ENCODE assay signal across 18 mouse cellular contexts in the genomic region with DNA sequence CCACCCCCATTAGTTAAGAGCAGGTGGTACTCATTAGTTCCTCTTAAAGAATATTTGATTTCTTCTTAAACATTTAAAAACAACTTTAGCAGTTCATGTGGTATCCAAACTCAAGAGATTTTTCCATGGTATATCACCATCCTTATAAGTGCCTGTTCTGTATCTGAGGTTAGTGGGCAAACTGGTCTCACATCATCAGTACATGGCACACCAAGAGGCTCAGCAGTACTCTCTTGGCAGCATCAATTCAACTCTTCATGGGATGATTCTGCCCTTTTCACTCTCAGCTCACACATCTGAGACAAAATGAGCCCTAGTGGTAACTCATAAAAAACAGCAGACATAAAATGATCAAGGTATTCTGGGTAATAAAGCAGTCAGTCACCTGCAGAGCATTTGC.
A peak's percentile ranks its signal among the peaks of the same experiment; 100 is the strongest.
DNase-seq lines count a peak whose midpoint lies in the region; ATAC-seq lines count a peak whose summit lies in the region.
"Had no signal": no experiment of that assay in that cellular context is flagged by ENCODE, and none has a peak within 500 bp of the region (broad histone marks: within the 10 kb centered on the region; RNA-seq: fewer than 3 reads in every experiment).

No protein-coding gene starts in this region.

- H3K36me3 ChIP-seq in kidney, embryonic 15.5 days = no peaks in the 10 kb centered on the region
- H3K36me3 ChIP-seq in neural tube, embryonic 14.5 days (ENCODE audit: control insufficient read depth, insufficient read depth, low read length) = no peaks in the 10 kb centered on the region
- H3K36me3 ChIP-seq in neural tube, embryonic 15.5 days = no peaks in the 10 kb centered on the region
- H3K36me3 ChIP-seq: forebrain, embryonic 12.5 days; heart, embryonic 13.5 days; liver, embryonic 13.5 days had no signal

- H3K4me3 ChIP-seq in kidney, embryonic 15.5 days (replicated peaks) = no peak overlapping the region
- H3K4me3 ChIP-seq in neural tube, embryonic 14.5 days (ENCODE audit: low read depth, low read length) = no peak overlapping the region
- H3K4me3 ChIP-seq in neural tube, embryonic 15.5 days (replicated peaks) = no peak overlapping the region
- H3K4me3 ChIP-seq: forebrain, embryonic 12.5 days; heart, embryonic 13.5 days; liver, embryonic 13.5 days; megakaryocyte, embryonic 14.5 days had no signal

- no peaks in the 10 kb centered on the region for H3K4me1 ChIP-seq in kidney, embryonic 15.5 days
- H3K4me1 ChIP-seq in neural tube, embryonic 14.5 days (ENCODE audit: control insufficient read depth, insufficient read depth, low read length) = 0 out of 2 replicates have a peak, but pooled peaks cover 5% of the 10 kb centered on the region
- 0 out of 2 replicates have a peak, but pooled peaks cover 7% of the 10 kb centered on the region for H3K4me1 ChIP-seq in neural tube, embryonic 15.5 days
- H3K4me1 ChIP-seq: heart, embryonic 13.5 days; liver, embryonic 13.5 days; megakaryocyte, embryonic 14.5 days had no signal

- H3K9me3 ChIP-seq in kidney, embryonic 15.5 days (replicated peaks) = no peaks in the 10 kb centered on the region
- no peaks in the 10 kb centered on the region for H3K9me3 ChIP-seq in neural tube, embryonic 14.5 days (ENCODE audit: control insufficient read depth, low read length)
- H3K9me3 ChIP-seq in neural tube, embryonic 15.5 days (replicated peaks) = no peaks in the 10 kb centered on the region
- H3K9me3 ChIP-seq: forebrain, embryonic 12.5 days; heart, embryonic 13.5 days; liver, embryonic 13.5 days; megakaryocyte, embryonic 14.5 days had no signal

- peak; percentile 56; the same call in 1 of the 2 replicates for ATAC-seq in kidney, embryonic 15.5 days (replicated peaks; ENCODE audit: low FRiP score)
- 0 out of 2 replicates have a peak, but pooled peaks have one; percentile 9 for ATAC-seq in neural tube, embryonic 14.5 days (ENCODE audit: low read depth)
- no peak for ATAC-seq in neural tube, embryonic 15.5 days (ENCODE audit: low FRiP score)
- no peak for ATAC-seq in megakaryocyte-erythroid progenitor cell, adult 5-6 weeks (replicated peaks; ENCODE audit: low FRiP score, low TSS enrichment, poor library complexity, severe bottlenecking)

- H3K4me2 ChIP-seq in kidney, embryonic 15.5 days = no peak overlapping the region
- no peak overlapping the region for H3K4me2 ChIP-seq in neural tube, embryonic 14.5 days (ENCODE audit: low read depth, low read length)
- no peak overlapping the region for H3K4me2 ChIP-seq in neural tube, embryonic 15.5 days
- H3K4me2 ChIP-seq: forebrain, embryonic 12.5 days; heart, embryonic 13.5 days; liver, embryonic 13.5 days had no signal

- H3K27ac ChIP-seq in kidney, embryonic 15.5 days = no peak overlapping the region
- H3K27ac ChIP-seq in neural tube, embryonic 14.5 days (ENCODE audit: low read depth, low read length) = no peak overlapping the region
- no peak overlapping the region for H3K27ac ChIP-seq in neural tube, embryonic 15.5 days (replicated peaks)
- H3K27ac ChIP-seq: forebrain, embryonic 12.5 days; heart, embryonic 13.5 days; liver, embryonic 13.5 days had no signal

- no peak overlapping the region for H3K9ac ChIP-seq in kidney, embryonic 15.5 days
- H3K9ac ChIP-seq in neural tube, embryonic 14.5 days (replicated peaks; ENCODE audit: low read depth, low read length) = no peak overlapping the region
- no peak overlapping the region for H3K9ac ChIP-seq in neural tube, embryonic 15.5 days (replicated peaks)
- H3K9ac ChIP-seq: forebrain, embryonic 12.5 days; heart, embryonic 13.5 days; liver, embryonic 13.5 days had no signal

- DNase-seq in kidney, postnatal 4 days = no peak
- DNase-seq in large intestine, adult 2 months (ENCODE audit: low read depth, low spot score) = peak; percentile 39
- no peak for DNase-seq in urinary bladder, adult 2 months (ENCODE audit: low spot score)
- DNase-seq: adrenal gland, postnatal 36 days; cerebellum, postnatal 36 days; gastrocnemius, postnatal 10 days; heart, adult 11 months; kidney, adult 18-20 months; kidney, postnatal 10 days; liver, embryonic 13.5 days; thymus, adult 2 months had no signal

- no peaks in the 10 kb centered on the region for H3K27me3 ChIP-seq in kidney, embryonic 15.5 days
- no peaks in the 10 kb centered on the region for H3K27me3 ChIP-seq in neural tube, embryonic 14.5 days (ENCODE audit: control insufficient read depth, insufficient read depth, low read length)
- H3K27me3 ChIP-seq in neural tube, embryonic 15.5 days (replicated peaks) = no peaks in the 10 kb centered on the region
- H3K27me3 ChIP-seq: forebrain, embryonic 12.5 days; heart, embryonic 13.5 days; liver, embryonic 13.5 days; megakaryocyte, embryonic 14.5 days had no signal

Comparison
In these comparisons a context has a peak if more than half of its experiments do, and no peak if none do; other contexts are left out.
1. ATAC-seq: peak in kidney, embryonic 15.5 days (single experiment) and neural tube, embryonic 14.5 days (single experiment); none in neural tube, embryonic 15.5 days (single experiment) and megakaryocyte-erythroid progenitor cell, adult 5-6 weeks (single experiment).